Mouse (Mus musculus) G1E-ER4 (cell line): ENCODE measurements around the gene Abr. TPM values are rescaled to one million over a fixed set of nuclear protein-coding genes. Genes with fewer than 3 reads are reported as not detected.

Source experiments
- GATA1 ChIP-seq: IDR thresholded peaks from one replicate; pipeline ENCODE4 v1.8.0; 2012; ENCODE audit warnings: low read length, inconsistent platforms
- polyA plus RNA-seq: library from polyadenylated mRNA; stranded (reverse); fragments of >175 nt; gene quantifications from 2 replicates; pipeline ENCODE4 v1.2.3, GENCODE M21; 2012

Gene Abr
- polyA plus RNA-seq, 1 experiment, result 0.01 TPM

DNA sequence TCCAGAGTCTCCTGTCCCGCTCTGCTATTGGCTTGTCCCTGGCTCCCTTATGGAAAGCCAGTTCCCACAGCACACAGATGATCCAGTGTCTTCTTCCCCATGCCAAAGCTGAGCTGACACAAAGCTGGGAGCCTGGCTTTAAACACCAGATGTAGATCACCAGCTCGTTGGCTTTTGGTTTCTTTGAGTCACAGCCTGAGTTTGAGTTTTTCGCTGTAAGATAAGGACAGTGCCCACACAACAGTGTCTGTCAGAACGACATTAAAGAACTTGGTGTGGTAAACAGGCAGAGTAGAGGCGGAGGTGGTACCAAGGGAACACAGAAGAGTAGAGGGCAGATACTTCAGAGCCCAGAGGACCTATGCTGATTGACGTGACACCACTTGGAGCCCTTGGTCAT lies 101.2 kb downstream of the Abr start:
- no peak for TF ChIP-seq GATA1

DNA sequence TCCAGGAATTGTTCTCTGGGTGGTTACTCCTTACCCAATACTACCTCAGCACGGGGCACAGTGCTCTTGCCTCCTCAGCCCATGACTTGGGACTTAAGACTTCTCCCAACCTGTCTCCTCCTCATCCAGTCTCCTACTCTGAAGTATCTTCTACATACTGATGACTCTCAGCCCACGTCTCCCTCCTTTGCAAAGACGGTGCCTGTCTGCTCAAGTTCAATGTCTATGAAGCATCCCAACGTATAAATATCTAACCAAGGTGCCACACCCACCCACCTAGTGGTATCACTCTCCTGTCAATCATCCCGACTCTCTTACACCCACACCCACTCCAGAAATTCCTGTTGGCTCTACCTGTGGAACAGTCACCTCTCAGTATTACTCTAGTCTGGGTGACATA lies 103.5 kb downstream of the Abr start:
- TF ChIP-seq GATA1, result no peak

DNA sequence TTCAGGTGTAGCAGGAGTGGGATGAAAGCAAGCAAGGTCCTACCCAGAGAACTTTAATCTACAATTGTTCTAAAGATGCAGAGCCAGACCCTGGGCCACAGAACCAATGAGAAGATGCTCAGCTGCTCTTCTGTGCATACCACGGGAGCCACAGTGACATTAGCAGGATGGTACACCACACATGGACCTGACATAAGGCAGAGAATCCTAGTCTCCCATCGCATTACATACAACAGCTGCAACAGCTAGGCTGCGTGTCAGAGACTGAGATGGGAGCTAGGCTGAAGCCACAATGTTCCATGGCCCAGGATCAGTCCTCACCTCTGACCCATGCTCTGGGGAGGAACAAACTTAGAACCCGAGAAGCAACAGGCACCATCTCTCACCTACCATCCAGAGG lies 104.0 kb downstream of the Abr start:
- TF ChIP-seq GATA1, result no peak

DNA sequence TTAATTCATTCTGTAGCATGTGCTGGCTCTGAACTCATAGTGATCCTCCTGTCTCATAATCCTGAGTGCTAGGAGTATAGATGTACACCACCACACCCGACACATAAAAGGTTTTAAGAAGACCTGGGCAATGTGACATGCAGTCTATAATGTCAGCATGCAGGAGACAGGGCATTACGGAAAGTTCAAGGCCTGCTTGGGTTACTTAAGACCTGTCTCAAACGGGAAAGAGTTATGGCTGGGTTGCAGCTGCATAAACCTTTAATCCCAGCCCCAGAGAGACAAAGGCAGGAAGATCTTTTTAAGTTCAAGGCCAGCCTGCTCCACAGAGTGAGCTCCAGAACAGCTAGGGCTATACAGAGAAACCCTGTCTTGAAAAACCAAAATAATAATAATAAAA lies 105.2 kb downstream of the Abr start:
- no peak for TF ChIP-seq GATA1

DNA sequence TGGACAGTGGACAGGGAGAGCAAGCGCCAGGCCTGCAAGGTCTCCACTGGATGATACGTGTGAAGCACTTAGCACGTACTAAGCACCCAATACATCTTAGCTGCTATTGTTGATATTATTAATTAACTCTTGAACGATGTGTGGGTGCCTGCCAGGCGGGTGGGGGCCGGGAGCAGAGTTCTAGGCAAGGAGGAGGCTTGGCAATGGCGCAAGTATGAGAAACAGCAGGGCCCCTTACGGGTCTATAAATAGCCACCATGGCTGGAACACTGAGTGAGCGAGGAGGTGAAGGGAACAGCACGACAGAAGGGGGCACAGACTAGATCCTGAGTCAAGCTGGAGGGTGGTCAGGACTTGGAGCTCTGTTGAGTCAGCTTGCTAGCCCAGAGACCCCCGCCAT lies 107.0 kb downstream of the Abr start:
- no peak for TF ChIP-seq GATA1

DNA sequence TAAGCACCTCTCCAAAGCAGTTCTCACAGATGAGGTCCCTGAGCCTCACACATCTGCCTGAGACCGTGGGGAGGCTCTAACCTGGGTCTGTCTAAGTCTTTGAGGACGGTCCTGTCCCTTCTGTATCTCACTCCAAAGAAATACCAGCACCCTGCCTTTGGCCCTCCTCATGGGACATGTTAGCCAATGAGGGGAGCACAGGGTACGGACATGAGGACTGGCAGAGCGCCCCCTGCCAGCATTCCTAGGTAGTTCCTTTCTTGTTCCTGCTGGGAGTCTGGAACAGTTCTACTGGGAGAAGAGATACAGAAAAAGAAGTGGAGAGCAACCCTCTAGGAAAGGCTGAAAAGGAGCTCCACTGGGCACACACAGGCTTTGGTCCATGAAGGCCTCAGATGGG lies 111.1 kb downstream of the Abr start:
- no peak for TF ChIP-seq GATA1

DNA sequence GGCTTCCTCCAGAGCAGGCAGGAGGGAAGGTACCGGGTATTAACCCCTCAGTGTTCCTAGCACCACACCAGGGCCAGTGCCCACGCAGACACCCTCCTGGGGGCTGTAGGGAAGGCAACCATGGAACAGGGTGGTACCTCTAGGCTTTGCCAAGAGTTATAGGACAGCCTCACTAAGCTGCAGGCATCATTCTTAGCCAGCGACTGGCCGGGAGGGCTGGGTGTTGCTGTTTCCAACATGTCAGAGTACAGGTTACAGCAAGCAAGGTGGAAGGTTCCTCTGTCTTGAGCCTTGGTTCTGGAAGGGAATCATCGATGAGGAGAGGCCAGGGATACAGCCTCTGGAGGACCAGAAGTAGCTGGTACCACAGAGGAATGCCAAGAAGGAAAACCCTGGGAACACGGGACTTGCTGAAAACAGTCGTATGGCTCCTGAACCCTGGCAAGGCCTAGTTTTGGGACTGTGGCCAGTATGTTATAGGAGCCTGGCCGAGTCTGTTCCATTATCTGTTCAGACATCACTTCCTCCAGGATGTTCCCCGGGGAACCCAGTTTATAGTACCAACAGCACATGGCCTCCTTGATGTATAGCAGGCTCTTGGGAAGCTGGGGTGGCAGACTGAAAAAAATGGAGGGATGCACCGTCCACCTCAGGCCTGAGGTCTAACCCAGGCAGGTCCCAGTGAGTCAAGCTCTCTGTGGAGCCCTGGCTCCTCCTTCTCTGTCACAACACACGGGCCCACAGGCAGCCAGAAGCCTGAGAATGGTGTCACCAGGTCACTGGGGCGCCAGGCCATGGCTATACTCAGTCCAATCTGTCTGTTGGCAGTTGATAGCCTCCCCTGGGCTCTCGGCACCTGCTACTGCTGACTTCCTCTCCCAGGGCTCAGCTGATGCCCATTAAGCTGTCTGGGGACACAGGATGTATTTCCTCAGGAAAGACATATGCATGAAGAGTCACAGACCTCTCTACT lies 112.1 kb downstream of the Abr start:
- no peak for TF ChIP-seq GATA1

DNA sequence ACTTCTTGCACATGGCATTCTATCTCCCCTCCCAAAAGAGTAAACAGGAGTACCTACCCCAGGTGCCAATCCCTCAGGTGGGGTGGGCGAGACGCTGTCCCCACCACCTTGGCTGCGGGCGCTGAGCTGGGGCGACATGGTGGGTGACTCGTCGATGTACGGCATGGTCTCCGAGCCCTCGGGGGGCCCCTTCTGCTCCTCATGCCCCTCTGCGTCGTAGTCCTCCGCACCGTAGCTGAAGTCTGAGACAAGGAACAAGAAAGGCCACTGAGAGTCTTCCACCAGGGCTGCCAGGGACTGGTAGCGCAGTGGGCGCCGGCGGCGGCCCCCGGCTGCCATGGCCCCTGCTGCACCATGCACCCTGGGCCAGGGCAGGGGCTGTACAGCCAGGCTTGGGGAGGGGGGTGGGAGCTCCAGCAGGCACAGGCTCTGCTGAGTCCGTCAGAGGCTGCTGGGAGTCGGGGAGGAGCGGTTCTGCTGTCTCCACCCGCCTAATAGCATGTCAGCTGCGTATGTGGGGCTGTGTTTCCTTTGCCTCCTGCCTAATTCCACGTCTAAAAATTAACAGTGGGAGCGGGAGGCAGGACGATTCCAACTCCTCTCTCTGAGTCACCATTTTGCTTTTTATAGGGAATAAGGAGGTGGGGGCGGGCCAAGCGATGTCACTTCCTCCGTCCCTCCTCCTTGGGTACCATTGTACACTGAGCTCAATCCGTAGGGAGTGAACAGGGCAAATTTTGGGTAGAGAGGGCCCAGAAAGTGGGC lies 113.1 kb downstream of the Abr start:
- no peak for TF ChIP-seq GATA1

DNA sequence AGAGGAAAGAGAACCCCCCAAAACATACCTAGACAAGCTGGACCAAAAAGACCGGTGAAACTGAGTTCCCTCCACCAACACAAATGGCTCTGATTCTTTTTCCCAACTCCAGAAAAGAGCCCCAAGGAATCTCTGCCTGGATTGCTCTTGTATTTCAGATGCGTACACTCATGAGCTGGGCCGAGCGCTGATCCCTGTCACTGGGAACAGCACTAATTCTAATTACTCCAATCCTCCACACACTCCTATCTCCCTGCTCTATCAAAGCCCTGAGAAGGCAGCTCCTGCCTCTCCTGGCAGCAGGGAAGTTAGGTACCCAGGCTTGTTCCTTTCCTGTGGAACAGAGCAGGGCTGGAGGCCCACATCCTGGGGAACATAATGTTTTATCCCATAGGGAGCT lies 114.0 kb downstream of the Abr start:
- no peak for TF ChIP-seq GATA1

DNA sequence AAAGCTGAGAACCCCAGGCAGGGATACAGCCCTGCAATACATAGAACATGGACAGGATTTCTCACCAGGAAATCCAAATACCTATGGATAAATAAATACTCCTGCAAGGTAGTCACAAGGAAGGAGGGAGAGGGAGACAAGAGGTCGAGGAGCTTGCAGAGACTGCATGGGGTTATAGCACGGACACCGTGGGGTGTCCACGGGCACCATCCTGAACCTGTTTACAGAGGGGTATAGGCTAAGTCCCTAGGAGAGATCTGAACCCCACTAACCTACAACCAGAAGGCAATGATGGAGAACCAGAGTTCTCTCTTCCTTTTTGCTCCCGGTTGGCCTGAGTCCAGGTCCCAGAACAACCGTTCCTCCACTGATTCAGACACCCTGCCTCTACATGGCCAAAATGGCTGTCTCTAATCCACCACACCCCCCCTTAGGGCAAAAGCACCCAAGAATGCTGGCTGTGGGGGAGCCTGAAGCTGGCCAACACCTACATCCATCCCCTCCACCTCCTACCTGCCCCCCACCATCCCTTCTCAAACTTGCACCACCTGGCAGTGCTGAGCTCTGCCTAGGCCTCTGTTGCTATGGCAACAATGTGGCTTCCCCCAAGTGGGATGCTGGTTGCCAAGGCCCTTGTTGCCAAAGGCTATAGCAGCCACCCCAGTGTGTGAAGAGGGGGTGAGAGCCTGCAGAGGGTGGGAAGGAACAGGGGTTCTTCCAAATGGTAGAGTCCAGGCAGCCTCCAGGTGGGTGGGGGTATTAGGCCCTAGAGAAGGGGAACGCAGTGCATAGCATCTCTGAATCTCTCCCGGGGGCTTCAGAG lies 114.6 kb downstream of the Abr start:
- TF ChIP-seq GATA1, result no peak

DNA sequence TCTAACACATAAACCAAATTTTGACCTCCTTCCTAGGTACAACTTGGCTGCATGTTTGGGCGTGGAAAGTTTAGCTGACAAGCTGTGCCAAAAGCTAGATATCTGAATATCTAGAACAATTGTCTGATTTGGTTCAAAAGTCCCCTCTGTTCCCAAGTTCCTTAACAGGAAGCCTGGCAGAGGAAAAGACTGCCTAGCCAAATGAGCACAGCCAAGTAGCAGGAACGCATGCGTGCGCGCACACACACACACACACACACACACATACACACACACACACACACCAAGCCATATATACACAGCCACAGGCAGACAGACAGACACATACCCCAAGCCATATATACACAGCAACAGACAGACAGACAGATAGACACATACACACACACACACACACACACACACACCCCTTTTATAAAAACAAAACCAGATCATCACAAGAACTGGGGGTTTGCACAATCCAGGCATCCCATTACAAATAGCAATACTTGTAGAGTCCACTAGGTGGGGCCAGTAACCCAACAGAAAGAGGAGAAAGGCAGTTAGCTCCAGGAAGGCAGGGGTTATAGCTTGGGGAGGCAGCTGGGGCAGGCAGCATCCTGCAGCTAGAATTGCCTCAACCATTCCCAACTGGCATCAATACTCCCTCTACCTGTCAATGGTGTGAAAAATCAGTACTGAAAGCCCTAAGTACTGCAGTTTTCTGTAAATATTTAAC lies 115.4 kb downstream of the Abr start:
- TF ChIP-seq GATA1, result no peak

DNA sequence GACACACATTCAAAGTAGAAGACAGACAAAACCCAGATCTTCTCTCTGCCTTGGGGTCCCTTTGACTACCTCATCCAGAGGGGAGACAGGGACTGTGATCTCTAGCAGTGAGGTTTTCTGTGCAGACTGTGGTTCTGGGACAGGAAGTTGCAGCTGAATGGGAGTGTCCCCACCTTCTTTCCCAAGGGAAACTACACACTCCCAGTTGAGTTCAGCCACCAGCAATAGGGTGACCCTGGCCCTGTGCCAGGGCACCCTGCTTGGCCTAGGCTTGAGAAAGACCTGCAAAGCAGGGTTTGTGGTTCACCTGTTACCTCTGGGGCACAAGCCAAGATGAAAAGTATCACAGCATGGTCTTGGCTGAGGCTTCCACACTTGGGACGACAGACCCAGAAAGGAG lies 117.0 kb downstream of the Abr start:
- no peak for TF ChIP-seq GATA1

DNA sequence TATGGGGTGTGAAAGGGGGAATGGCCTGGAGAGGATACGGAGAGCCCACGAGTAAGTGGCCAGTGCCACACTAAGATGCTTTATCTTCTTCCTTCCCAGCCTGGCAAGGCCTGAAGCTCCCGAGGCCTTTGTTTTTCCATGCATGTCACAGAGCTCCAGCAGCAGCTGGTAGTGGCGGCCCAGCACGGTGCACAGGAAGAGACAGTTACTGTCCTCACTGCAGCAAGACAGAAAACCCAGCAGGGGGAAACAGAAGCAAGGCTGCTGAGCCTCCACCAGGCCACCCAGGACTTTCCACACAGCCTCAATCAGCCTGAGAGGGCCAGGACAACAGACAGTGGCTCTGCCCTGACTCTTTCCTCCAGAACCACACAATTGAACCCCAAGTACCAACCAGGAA lies 118.1 kb downstream of the Abr start:
- TF ChIP-seq GATA1, result no peak

DNA sequence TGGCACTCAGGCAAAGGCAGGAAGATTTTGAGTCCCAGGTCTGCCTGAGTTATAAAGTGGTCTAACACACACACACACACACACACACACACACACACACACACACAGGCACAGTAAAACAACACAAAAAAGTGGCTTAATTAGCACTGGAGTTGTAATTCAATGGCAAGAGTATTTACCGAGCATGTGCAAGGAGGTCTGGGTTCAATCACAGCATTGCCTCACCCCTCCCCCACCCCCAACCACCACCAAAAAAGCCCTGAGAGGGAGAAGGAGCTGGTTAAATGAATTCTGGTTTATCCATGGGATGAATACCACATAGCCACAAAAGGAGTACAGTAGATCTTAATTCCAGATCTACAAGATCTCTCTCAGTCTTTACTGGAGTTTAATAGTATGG lies 122.1 kb downstream of the Abr start:
- no peak for TF ChIP-seq GATA1

DNA sequence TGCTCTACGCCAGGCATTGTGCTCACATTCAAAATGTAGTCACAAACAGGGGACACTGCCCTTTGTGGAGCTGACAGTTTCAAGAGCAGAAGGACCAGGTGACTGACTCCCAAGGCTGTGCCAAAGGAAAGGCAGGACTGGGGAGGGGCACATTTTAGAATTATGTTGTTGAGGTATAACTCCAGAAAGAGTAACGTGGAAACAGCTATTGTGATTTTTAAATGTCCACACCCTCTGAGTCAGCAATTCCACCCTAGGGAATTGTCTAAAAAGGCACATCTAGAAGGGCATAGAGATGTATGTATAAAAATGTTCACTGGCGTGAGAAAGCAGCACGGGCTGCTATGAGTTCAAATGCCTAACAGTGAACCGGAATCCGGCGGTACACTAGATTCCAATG lies 122.5 kb downstream of the Abr start:
- no peak for TF ChIP-seq GATA1

DNA sequence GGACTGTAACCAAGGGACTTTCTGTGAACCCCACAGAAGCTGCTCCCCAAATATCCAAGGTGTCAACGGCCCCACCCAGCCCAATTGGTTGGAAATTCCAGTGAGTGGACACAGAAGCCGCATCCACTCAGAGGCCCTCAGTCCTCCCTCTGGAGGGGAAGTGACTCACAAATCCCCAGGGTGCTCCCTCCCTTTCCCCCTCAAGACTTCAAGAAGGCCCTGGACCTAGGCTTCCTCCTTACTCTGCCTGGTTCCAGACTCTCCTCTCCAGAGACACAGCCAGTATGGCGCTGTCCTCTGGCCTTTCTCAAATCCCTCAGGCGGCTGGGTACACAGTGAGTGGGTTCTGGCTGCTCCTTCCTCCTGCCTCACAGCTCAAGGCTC lies 124.4 kb downstream of the Abr start:
- no peak for TF ChIP-seq GATA1
